Mouse (Mus musculus): ENCODE results near the gene Glipr1l2.
A peak's percentile ranks its signal among the peaks of the same experiment; 100 is the strongest.
"Not testable (repeated sequence)": the region's sequence is repeated elsewhere in the genome, so short reads cannot be mapped to it uniquely, and the experiment has no call there.

Glipr1l2 gene

GRCm38 (mm10) chr10:112083157-112083556, at the start of gene Glipr1l2:
TSS of gene Glipr1l2 (plus strand) at chr10:112083354.
- DNase-seq, result no peak

DNA sequence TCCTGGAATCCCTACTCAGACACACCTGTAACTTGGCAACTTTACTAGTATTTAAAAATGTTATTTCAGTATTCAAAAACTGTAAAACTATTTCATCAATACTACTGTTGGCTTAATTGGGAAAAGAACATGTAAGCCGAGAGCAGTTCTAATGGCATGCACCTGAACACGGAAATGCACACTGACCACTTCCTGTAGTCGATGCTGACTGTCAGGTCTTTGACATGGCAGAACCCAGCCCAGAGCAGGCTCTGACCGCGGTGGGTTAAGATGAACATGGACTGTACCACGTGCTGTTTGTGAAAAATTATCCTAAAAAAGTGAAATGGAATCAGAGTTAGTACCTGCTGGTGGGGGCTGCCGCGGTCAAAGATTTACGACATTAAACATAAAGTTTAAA, 39.6 kb upstream of the Glipr1l2 start:
- DNase-seq, result not testable (repeated sequence)

- DNase-seq, result peak in 1 of 2 experiments; percentile 2
Observed at GRCm38 (mm10) chr10:112044283-112044682, 38.9 kb upstream of the Glipr1l2 start.

DNA sequence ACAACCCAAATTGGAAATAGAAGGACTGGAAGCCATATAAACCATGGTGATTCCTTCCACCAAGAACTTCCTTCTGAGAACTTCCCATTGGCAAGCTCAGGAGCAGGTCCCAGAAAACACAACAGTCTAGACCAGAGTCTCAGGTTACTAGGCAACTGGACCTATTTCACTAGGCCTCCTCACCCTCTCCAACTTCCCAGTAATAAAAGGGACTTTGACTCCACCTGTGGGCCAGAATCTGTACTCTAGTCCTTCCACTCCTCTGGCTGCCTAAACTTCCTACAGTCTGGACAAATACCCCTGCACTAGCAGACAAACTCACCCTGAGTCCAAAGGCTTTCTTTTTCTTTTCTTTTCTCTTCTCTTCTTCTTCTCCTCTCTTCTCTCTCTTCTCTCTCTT, 31.9 kb upstream of the Glipr1l2 start:
- no peak for DNase-seq

GRCm38 (mm10) chr10:112051956-112052355, 31.2 kb upstream of the Glipr1l2 start:
- DNase-seq, result peak; percentile 7 to 25

DNA sequence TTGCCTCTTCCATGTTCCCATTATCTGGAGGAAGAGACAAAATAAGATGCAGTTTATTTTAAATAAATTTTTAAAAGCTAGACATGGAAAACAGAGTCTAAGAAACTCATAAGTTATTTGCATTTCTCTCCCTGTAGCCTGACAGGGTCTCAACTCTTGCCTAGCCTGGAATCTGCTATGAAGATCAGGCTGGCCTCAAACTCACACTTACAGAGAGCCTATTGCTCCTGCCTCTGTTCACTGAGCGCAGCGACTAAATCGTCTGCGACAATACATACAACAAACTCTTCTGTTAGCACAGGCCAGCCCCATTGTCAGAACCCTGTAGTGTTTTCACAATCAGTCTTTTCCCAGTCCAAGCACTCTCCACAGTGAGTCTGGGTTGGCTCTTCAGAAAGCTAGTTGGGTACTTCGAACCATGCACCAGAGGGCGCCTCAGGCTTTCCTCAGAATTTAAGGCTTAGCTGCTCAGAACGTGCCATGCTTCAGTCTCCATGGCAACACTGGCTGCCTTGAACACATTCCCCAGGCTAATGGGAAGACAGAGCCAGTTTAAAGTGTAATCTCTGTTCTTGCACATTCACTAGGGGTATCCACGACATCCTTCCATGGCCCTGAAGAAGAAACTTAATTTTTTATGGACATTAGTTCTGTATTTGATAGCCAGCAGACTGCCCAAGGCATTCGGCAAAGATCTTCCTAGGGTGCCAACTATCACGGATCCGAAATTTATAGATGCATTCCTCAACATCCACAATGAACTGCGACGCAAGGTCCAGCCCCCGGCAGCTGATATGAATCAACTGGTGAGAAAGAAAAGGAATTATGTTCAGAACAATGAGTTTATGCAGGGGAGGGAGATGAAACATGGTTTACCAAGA, 23.2 kb upstream of the Glipr1l2 start, which contains the start of gene Glipr1l1:
Gene Glipr1l1 (plus strand): TSS at position 488 of the 881 bp plus-strand sequence.
- DNase-seq, result peak; percentile 87 to 89

DNA sequence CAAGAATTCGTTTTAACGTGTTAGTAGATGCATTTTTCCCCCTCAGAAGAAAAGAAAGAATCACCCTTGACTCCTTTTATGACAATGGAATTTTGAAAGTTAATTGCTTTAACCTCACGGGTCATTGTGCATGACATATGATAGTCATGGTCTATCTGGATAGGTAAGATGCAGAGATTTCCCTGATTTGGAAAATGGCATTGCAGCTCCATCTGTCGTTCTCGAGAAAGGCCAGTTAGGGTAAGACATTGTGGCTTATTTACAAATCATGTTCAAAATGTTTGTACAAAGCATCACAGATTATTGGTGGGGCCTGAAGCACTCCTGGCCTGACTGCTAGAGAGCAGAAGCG, 22.6 kb upstream of the Glipr1l2 start:
- not testable (repeated sequence) for DNase-seq

GRCm38 (mm10) chr10:112080044-112080443, 3.1 kb upstream of the Glipr1l2 start:
- no peak for DNase-seq

DNA sequence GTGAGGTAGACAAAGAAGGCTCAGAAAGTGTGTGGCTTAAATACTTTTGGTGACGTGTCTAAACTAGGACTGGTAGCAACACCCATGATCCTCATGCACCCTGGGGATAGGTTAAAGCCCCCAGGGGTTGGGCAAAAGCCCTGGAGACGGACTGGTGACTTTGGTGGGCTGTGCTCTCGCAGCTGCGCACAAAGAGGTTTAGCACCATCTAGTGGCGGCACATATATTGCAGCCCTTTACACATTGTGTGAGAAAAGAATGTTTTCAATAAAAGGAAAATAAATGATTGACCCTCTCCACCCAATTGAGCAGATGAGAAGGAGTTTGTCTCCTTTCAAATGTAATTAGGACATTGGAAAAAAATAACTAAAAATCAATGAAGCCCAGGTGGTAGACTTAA, 22.6 kb downstream of the Glipr1l2 start:
- DNase-seq, result peak; percentile 69 to 75

DNA sequence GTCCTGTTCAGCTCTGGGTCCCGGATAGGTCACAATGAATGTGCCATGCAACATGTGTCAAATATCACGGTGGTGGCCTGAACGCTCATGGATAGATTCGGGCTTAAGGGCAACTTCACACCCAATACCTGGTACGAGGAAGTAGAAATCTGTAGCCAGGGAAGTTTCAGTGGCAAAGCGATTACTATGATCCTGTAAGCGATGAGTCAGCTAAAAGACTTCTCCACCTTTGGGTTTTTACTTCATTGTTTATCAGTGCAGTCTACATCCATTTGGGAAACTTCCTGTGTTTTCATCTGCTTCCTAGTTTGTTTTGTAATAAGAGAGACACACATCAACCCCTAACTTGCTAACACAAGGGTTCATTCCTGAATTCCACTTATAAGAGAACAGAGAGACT, 27.2 kb downstream of the Glipr1l2 start:
- DNase-seq, result no peak

- not testable (repeated sequence) for DNase-seq
Observed at GRCm38 (mm10) chr10:112125090-112125489, 41.9 kb downstream of the Glipr1l2 start.

DNA sequence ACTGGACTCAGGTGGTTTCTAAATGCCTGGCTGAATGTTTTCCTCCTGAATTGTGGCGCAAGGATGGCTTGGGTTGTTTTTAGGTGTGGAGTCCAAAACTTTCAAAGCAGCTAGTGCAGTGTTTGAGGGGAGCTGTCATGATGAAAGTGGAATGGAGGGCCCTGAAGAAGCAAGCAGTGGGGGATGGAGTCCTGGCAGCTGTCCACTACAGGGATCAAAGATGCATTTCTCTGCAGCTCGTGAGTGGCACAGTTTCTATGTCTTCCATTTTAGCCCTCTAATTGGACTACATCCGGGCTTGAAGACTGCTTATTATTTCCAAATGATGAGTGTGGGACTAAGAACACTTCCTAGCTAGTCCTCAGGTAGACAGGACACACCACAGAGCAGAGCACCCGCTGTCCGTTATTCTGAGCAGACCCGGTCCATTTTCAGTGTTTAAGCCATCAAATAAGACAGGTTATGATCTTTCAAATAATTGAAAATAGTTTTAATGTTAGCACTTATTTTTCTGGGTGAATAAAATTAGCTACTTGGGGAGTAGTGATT, 44.6 kb downstream of the Glipr1l2 start:
- DNase-seq, result not testable (repeated sequence)

GRCm38 (mm10) chr10:112132194-112132593, 49.0 kb downstream of the Glipr1l2 start:
- DNase-seq, result no peak

GRCm38 (mm10) chr10:112138050-112138870, 55.1 kb downstream of the Glipr1l2 start:
- DNase-seq, result peak; percentile 65 to 75

- DNase-seq, result no peak
Observed at GRCm38 (mm10) chr10:112138871-112139430, 55.8 kb downstream of the Glipr1l2 start.

- no peak for DNase-seq
Observed at GRCm38 (mm10) chr10:112139834-112140233, 56.7 kb downstream of the Glipr1l2 start.

All from cerebellum, postnatal 10 days (tissue).